Mouse (Mus musculus) CH12.LX (cell line): ENCODE measurements at regions not wholly inside any gene's neighbourhood (a gene's known extent, or its start where the extent isn't known, plus 50 kb on each side); places are given as distances from the start of the nearest gene placed in this dataset.

ENCODE experiments used
- DNase-seq: peaks from one replicate; pipeline ENCODE4 v3.0.0-alpha.2; 2013; ENCODE audit errors: extremely low read depth
- H3K27ac ChIP-seq: 2 replicates; pipeline ENCODE4 v1.5.1; 2012; ENCODE audit warnings: low read depth, mild to moderate bottlenecking, control low read depth, moderate library complexity; ENCODE audit not compliant: insufficient read depth
- H3K27me3 ChIP-seq: replicated peaks from 2 replicates; pipeline ENCODE3; 2012; ENCODE audit warnings: inconsistent platforms
- H3K36me3 ChIP-seq, 2 experiments: replicated peaks in 1 of 2; 2 replicates each; pipeline versions ENCODE3 to v1.6.1; 2012; ENCODE audit warnings: inconsistent platforms in 1 of 2, low read length in 1 of 2, mild to moderate bottlenecking in 1 of 2, mixed read lengths in 1 of 2, moderate library complexity in 1 of 2; ENCODE audit not compliant: control insufficient read depth in 1 of 2, insufficient read depth in 1 of 2
- H3K4me1 ChIP-seq, 2 experiments: 2 replicates each; pipeline ENCODE4 v1.6.1; 2012; ENCODE audit warnings: inconsistent platforms in 1 of 2, moderate library complexity in 1 of 2; ENCODE audit not compliant: insufficient read depth in 2 of 2, control insufficient read depth in 1 of 2
- H3K4me2 ChIP-seq: 2 replicates; pipeline ENCODE4 v1.6.1; 2012; ENCODE audit warnings: low read depth, mild to moderate bottlenecking, control low read depth; ENCODE audit not compliant: poor library complexity, insufficient read depth, severe bottlenecking
- H3K4me3 ChIP-seq, 3 experiments: fragments of 150-350 bp in 1 of 3; sonication (generic) in 1 of 3; replicated peaks in 1 of 3; 2 replicates each; pipeline versions ENCODE3 to v1.5.1; 2011 to 2012; ENCODE audit warnings: low read depth in 2 of 3, low read length in 2 of 3, mild to moderate bottlenecking in 2 of 3, moderate library complexity in 2 of 3, control low read depth in 1 of 3, improper control_type of control experiment in 1 of 3, inconsistent platforms in 1 of 3, mixed read lengths in 1 of 3; ENCODE audit not compliant: poor library complexity in 1 of 3
- H3K79me2 ChIP-seq: replicated peaks from 2 replicates; pipeline ENCODE4 v1.6.1; 2012; ENCODE audit warnings: mild to moderate bottlenecking, moderate library complexity; ENCODE audit not compliant: control insufficient read depth, poor library complexity, insufficient read depth, severe bottlenecking; ENCODE audit errors: extremely low read depth
- H3K9ac ChIP-seq: 2 replicates; pipeline ENCODE4 v1.6.1; 2012; ENCODE audit warnings: low read depth, mild to moderate bottlenecking, control low read depth, moderate library complexity; ENCODE audit not compliant: insufficient read depth
- H3K9me3 ChIP-seq: replicated peaks from 2 replicates; pipeline ENCODE3; 2012; ENCODE audit warnings: low read length, inconsistent platforms, mixed read lengths
- BHLHE40 ChIP-seq: IDR thresholded peaks from 2 replicates; pipeline ENCODE4 v1.6.1; 2011; ENCODE audit warnings: mild to moderate bottlenecking, low read depth, low read length, improper control_type of control experiment
- CHD1 ChIP-seq: IDR thresholded peaks from 2 replicates; pipeline ENCODE4 v1.6.1; 2012; ENCODE audit warnings: low read depth, low read length, improper control_type of control experiment, inconsistent platforms
- CHD2 ChIP-seq: IDR thresholded peaks from 2 replicates; pipeline ENCODE4 v1.6.1; 2011; ENCODE audit warnings: low read length, improper control_type of control experiment
- CTCF ChIP-seq, 2 experiments: IDR thresholded peaks in 1 of 2; conservative IDR thresholded peaks in 1 of 2; 2 replicates each; pipeline ENCODE4 v1.5.1; 2011 to 2012; ENCODE audit warnings: low read depth in 2 of 2, low read length in 2 of 2, improper control_type of control experiment in 1 of 2, inconsistent platforms in 1 of 2, mild to moderate bottlenecking in 1 of 2, moderate library complexity in 1 of 2
- E2F4 ChIP-seq: IDR thresholded peaks from 2 replicates; pipeline ENCODE4 v1.6.1; 2011; ENCODE audit warnings: low read depth, low read length, improper control_type of control experiment; ENCODE audit not compliant: insufficient replicate concordance
- ELF1 ChIP-seq: IDR thresholded peaks from 2 replicates; pipeline ENCODE4 v1.6.1; 2014; ENCODE audit warnings: low read depth, mild to moderate bottlenecking, inconsistent platforms, low read length, improper control_type of control experiment
- EP300 ChIP-seq: IDR thresholded peaks from 2 replicates; pipeline ENCODE4 v1.6.1; 2011; ENCODE audit warnings: low read length, improper control_type of control experiment
- ETS1 ChIP-seq: conservative IDR thresholded peaks from 2 replicates; pipeline ENCODE4 v1.6.1; 2012; ENCODE audit warnings: low read depth, mild to moderate bottlenecking, inconsistent platforms, low read length, improper control_type of control experiment, moderate library complexity
- GABPA ChIP-seq: IDR thresholded peaks from 2 replicates; pipeline ENCODE4 v1.6.1; 2012; ENCODE audit warnings: low read depth, low read length, improper control_type of control experiment, inconsistent platforms; ENCODE audit not compliant: insufficient replicate concordance
- HCFC1 ChIP-seq: IDR thresholded peaks from 2 replicates; pipeline ENCODE4 v1.6.1; 2012; ENCODE audit warnings: low read depth, mild to moderate bottlenecking, inconsistent platforms, low read length, improper control_type of control experiment
- IRF4 ChIP-seq: IDR thresholded peaks from 2 replicates; pipeline ENCODE4 v1.6.1; 2014; ENCODE audit warnings: low read depth, mild to moderate bottlenecking, inconsistent platforms, low read length, improper control_type of control experiment
- JUN ChIP-seq: IDR thresholded peaks from 2 replicates; pipeline ENCODE4 v1.6.1; 2011; ENCODE audit warnings: low read depth, mild to moderate bottlenecking, low read length, improper control_type of control experiment, moderate library complexity; ENCODE audit not compliant: insufficient read depth
- JUND ChIP-seq: conservative IDR thresholded peaks from 2 replicates; pipeline ENCODE4 v1.6.1; 2011; ENCODE audit warnings: low read depth, low read length, improper control_type of control experiment
- KAT2A ChIP-seq: IDR thresholded peaks from 2 replicates; pipeline ENCODE4 v1.6.1; 2012; ENCODE audit warnings: low read length, improper control_type of control experiment, inconsistent platforms; ENCODE audit not compliant: insufficient replicate concordance
- MAFK ChIP-seq: IDR thresholded peaks from 2 replicates; pipeline ENCODE4 v1.6.1; 2011; ENCODE audit warnings: low read length, improper control_type of control experiment; ENCODE audit not compliant: insufficient replicate concordance
- MAX ChIP-seq: IDR thresholded peaks from 2 replicates; pipeline ENCODE4 v1.6.1; 2011; ENCODE audit warnings: low read length, improper control_type of control experiment
- MAZ ChIP-seq: IDR thresholded peaks from 2 replicates; pipeline ENCODE4 v1.6.1; 2012; ENCODE audit warnings: low read depth, mild to moderate bottlenecking, inconsistent platforms, low read length, improper control_type of control experiment, moderate library complexity
- MEF2A ChIP-seq: IDR thresholded peaks from 2 replicates; pipeline ENCODE4 v1.6.1; 2014; ENCODE audit warnings: low read depth, mild to moderate bottlenecking, inconsistent platforms, low read length, improper control_type of control experiment, borderline replicate concordance
- MXI1 ChIP-seq: IDR thresholded peaks from 2 replicates; pipeline ENCODE4 v1.6.1; 2011; ENCODE audit warnings: mild to moderate bottlenecking, low read depth, low read length, improper control_type of control experiment
- MYC ChIP-seq: IDR thresholded peaks from 2 replicates; pipeline ENCODE4 v1.6.1; 2011; ENCODE audit warnings: low read depth, mild to moderate bottlenecking, improper control_type of control experiment, low read length
- NELFE ChIP-seq: IDR thresholded peaks from 2 replicates; pipeline ENCODE4 v1.6.1; 2011; ENCODE audit warnings: low read depth, low read length, improper control_type of control experiment
- NRF1 ChIP-seq: IDR thresholded peaks from 2 replicates; pipeline ENCODE4 v1.6.1; 2014; ENCODE audit warnings: low read depth, mild to moderate bottlenecking, inconsistent platforms, low read length, improper control_type of control experiment, moderate library complexity
- PAX5 ChIP-seq: IDR thresholded peaks from 2 replicates; pipeline ENCODE4 v1.6.1; 2012; ENCODE audit warnings: low read length, inconsistent platforms, mixed read lengths
- POLR2A ChIP-seq: IDR thresholded peaks from 2 replicates; pipeline ENCODE4 v1.6.1; 2011; ENCODE audit warnings: low read depth, mild to moderate bottlenecking, improper control_type of control experiment, low read length
- POLR2AphosphoS2 ChIP-seq: IDR thresholded peaks from 2 replicates; pipeline ENCODE4 v1.6.1; 2011; ENCODE audit warnings: low read depth, low read length, improper control_type of control experiment
- RAD21 ChIP-seq: IDR thresholded peaks from 2 replicates; pipeline ENCODE4 v1.6.1; 2011; ENCODE audit warnings: low read depth, mild to moderate bottlenecking, low read length, improper control_type of control experiment, moderate library complexity
- RCOR1 ChIP-seq: conservative IDR thresholded peaks from 2 replicates; pipeline ENCODE4 v1.6.1; 2012; ENCODE audit warnings: low read depth, mild to moderate bottlenecking, inconsistent platforms, low read length, improper control_type of control experiment
- SIN3A ChIP-seq: IDR thresholded peaks from 2 replicates; pipeline ENCODE4 v1.6.1; 2012; ENCODE audit warnings: low read length, improper control_type of control experiment, inconsistent platforms
- SMC3 ChIP-seq: IDR thresholded peaks from 2 replicates; pipeline ENCODE4 v1.6.1; 2011; ENCODE audit warnings: low read depth, low read length, improper control_type of control experiment
- TBP ChIP-seq: conservative IDR thresholded peaks from 2 replicates; pipeline ENCODE4 v1.6.1; 2011; ENCODE audit warnings: low read depth, low read length, improper control_type of control experiment
- TCF12 ChIP-seq: IDR thresholded peaks from 2 replicates; pipeline ENCODE4 v1.6.1; 2014; ENCODE audit warnings: low read depth, mild to moderate bottlenecking, inconsistent platforms, low read length, improper control_type of control experiment
- UBTF ChIP-seq: IDR thresholded peaks from 2 replicates; pipeline ENCODE4 v1.6.1; 2012; ENCODE audit warnings: low read depth, mild to moderate bottlenecking, inconsistent platforms, low read length, improper control_type of control experiment, moderate library complexity
- USF1 ChIP-seq: IDR thresholded peaks from 2 replicates; pipeline ENCODE4 v1.6.1; 2014; ENCODE audit warnings: low read depth, mild to moderate bottlenecking, inconsistent platforms, low read length, improper control_type of control experiment
- USF2 ChIP-seq: conservative IDR thresholded peaks from 2 replicates; pipeline ENCODE4 v1.6.1; 2011; ENCODE audit warnings: low read depth, low read length, improper control_type of control experiment
- ZC3H11A ChIP-seq: IDR thresholded peaks from 2 replicates; pipeline ENCODE4 v1.6.1; 2012; ENCODE audit warnings: low read depth, mild to moderate bottlenecking, inconsistent platforms, low read length, improper control_type of control experiment
- ZKSCAN1 ChIP-seq: IDR thresholded peaks from 2 replicates; pipeline ENCODE4 v1.6.1; 2012; ENCODE audit warnings: low read depth, inconsistent platforms, low read length, improper control_type of control experiment, borderline replicate concordance
- ZMIZ1 ChIP-seq: IDR thresholded peaks from 2 replicates; pipeline ENCODE4 v1.6.1; 2012; ENCODE audit warnings: low read depth, mild to moderate bottlenecking, inconsistent platforms, low read length, improper control_type of control experiment
- ZNF384 ChIP-seq: IDR thresholded peaks from 2 replicates; pipeline ENCODE4 v1.6.1; 2012; ENCODE audit warnings: low read depth, low read length, improper control_type of control experiment, inconsistent platforms
- dilution Hi-C: fragments of 300-500 bp; cut with MboI; formaldehyde crosslinking; loops from 2 replicates; pipeline ENCODE4 v1.14.3; 2020; ENCODE audit warnings: low sequenced_read_pairs; ENCODE audit not compliant: extremely low pct_unique_long_range_greater_than_20kb, extremely low pct_ligation_motif_present
- in situ Hi-C: fragments of 300-500 bp; cut with MboI; formaldehyde crosslinking; loops from 3 replicates; pipeline ENCODE4 v1.14.3; 2019; ENCODE audit warnings: low sequenced_read_pairs, low pct_ligation_motif_present, low pct_unique_long_range_greater_than_20kb, mixed read lengths

GRCm38 (mm10) chr9:52229589-52229988, 61.2 kb upstream of the Zc3h12c start:
- Histone ChIP-seq H3K36me3 (no peaks in the 10 kb centered on the region), H3K4me1 (peaks cover 18 to 67% of the 10 kb centered on the region in 2 experiments), H3K9ac (no peak overlapping the region), H3K9me3 (no peaks in the 10 kb centered on the region), H3K79me2 (no peaks in the 10 kb centered on the region), H3K4me3 (no peak overlapping the region), H3K4me2 (peak overlapping the region; percentile 65; the same call in 1 of the 2 replicates), H3K27ac (no peak overlapping the region), H3K27me3 (no peaks in the 10 kb centered on the region)
- DNase-seq: peak; percentile 93
- TF ChIP-seq NELFE: 0 out of 2 replicates have a peak, but pooled peaks have one; percentile 25
- no peak for TF ChIP-seq PAX5
- no peak for TF ChIP-seq CTCF (conservative IDR thresholded peaks at IDR 0.05 in 1 of 2, IDR thresholded peaks at IDR 0.05 in 1 of 2; ENCODE audit: low read depth in 2 of 2, low read length in 2 of 2)
- TF ChIP-seq RAD21: peak; percentile 4
- TF ChIP-seq UBTF: no peak
- no peak for TF ChIP-seq E2F4
- no peak for TF ChIP-seq GABPA
- peak; percentile 96 for TF ChIP-seq EP300
- peak; percentile 88 for TF ChIP-seq SIN3A
- peak; percentile 78 for TF ChIP-seq ZNF384
- peak; percentile 86 for TF ChIP-seq MEF2A
- no peak; the same call in 1 of the 2 replicates for TF ChIP-seq NRF1
- no peak for TF ChIP-seq ZC3H11A
- peak; percentile 95 for TF ChIP-seq IRF4
- TF ChIP-seq ETS1: peak; percentile 97
- TF ChIP-seq MAZ: peak; percentile 37; the same call in 1 of the 2 replicates
- no peak for TF ChIP-seq POLR2A
- peak; percentile 39; the same call in 1 of the 2 replicates for TF ChIP-seq SMC3
- TF ChIP-seq MAFK: peak; percentile 93
- TF ChIP-seq TBP: no peak
- no peak for TF ChIP-seq CHD1
- TF ChIP-seq TCF12: peak; percentile 92
- peak; percentile 84 for TF ChIP-seq MXI1
- TF ChIP-seq BHLHE40: peak; percentile 99
- no peak for TF ChIP-seq POLR2AphosphoS2
- peak; percentile 58 for TF ChIP-seq JUND
- TF ChIP-seq ZMIZ1: no peak; the same call in 1 of the 2 replicates
- TF ChIP-seq USF1: peak; percentile 74
- peak; percentile 52; the same call in 1 of the 2 replicates for TF ChIP-seq JUN
- peak; percentile 28 for TF ChIP-seq HCFC1
- TF ChIP-seq MYC: peak; percentile 92; the same call in 1 of the 2 replicates
- TF ChIP-seq MAX: peak; percentile 89
- TF ChIP-seq ELF1: peak; percentile 66
- TF ChIP-seq CHD2: peak; percentile 69
- no peak for TF ChIP-seq ZKSCAN1
- peak; percentile 97 for TF ChIP-seq RCOR1
- peak; percentile 67 for TF ChIP-seq USF2
- 0 out of 2 replicates have a peak, but pooled peaks have one; percentile 51 for TF ChIP-seq KAT2A
- in situ Hi-C loops: loop anchor here (5.0 kb wide), 1 partner anchor 52 kb away; no protein-coding TSS in a partner anchor
- dilution Hi-C loops: no loop called here
